Mouse (Mus musculus) T-helper 2 cell (primary cell): ENCODE measurements around the gene Gbx1.

Experiments
- in situ Hi-C: fragments of 300-600 bp; cut with MboI, MseI; formaldehyde crosslinking; loops from one replicate; pipeline ENCODE4 v1.15.1; 2025; ENCODE audit warnings: high pct_unique_total_duplicates

Gbx1 gene

GRCm38 (mm10) chr5:24477909-24478308 lies 49.1 kb downstream of the Gbx1 start:
- in situ Hi-C loops, result no loop called here

GRCm38 (mm10) chr5:24475476-24476241 lies 51.3 kb downstream of the Gbx1 start:
- in situ Hi-C loops, result no loop called here

GRCm38 (mm10) chr5:24474723-24475261 lies 52.2 kb downstream of the Gbx1 start:
- in situ Hi-C loops, result no loop called here

- in situ Hi-C loops, result no loop called here
Observed at GRCm38 (mm10) chr5:24474025-24474722, 52.8 kb downstream of the Gbx1 start.

GRCm38 (mm10) chr5:24472884-24473619 lies 54.0 kb downstream of the Gbx1 start:
- in situ Hi-C loops, result no loop called here

- in situ Hi-C loops, result no loop called here
Observed at GRCm38 (mm10) chr5:24470600-24470999, 56.4 kb downstream of the Gbx1 start.

GRCm38 (mm10) chr5:24466762-24467161 lies 60.2 kb downstream of the Gbx1 start:
- in situ Hi-C loops, result no loop called here

GRCm38 (mm10) chr5:24455613-24456012 lies 71.4 kb downstream of the Gbx1 start:
- in situ Hi-C loops, result no loop called here

GRCm38 (mm10) chr5:24455076-24455475 lies 71.9 kb downstream of the Gbx1 start:
- in situ Hi-C loops, result no loop called here

GRCm38 (mm10) chr5:24453985-24454303 lies 73.1 kb downstream of the Gbx1 start:
- in situ Hi-C loops, result loop anchor here (5.0 kb wide), 1 partner anchor 62 kb away; the partner anchor contains the start of genes Abcb8 and Atg9b

GRCm38 (mm10) chr5:24453283-24453984 lies 73.6 kb downstream of the Gbx1 start:
- in situ Hi-C loops, result loop anchor here (5.0 kb wide), 1 partner anchor 61 kb away; the partner anchor contains the start of genes Abcb8 and Atg9b
